Mouse (Mus musculus): ENCODE measurements at regions not wholly inside any gene's neighbourhood (a gene's known extent, or its start where the extent isn't known, plus 50 kb on each side); places are given as distances from the start of the nearest gene placed in this dataset.

- no peak for ATAC-seq (replicated peaks; ENCODE audit: low FRiP score)
- H3K27ac ChIP-seq (ENCODE audit: low read depth, low read length): no peak overlapping the region
These were observed 223.6 kb downstream of the Rnf144a start for GRCm38 (mm10) chr12:26191268-26191981.

GRCm38 (mm10) chr12:26188996-26189395, 226.1 kb downstream of the Rnf144a start:
- Histone ChIP-seq H3K9me3 (ENCODE audit: control insufficient read depth, low read length) (no peaks in the 10 kb centered on the region), H3K27me3 (ENCODE audit: control insufficient read depth, insufficient read depth, low read length) (no peaks in the 10 kb centered on the region), H3K36me3 (ENCODE audit: control insufficient read depth, insufficient read depth, low read length) (no peaks in the 10 kb centered on the region), H3K4me1 (replicated peaks; ENCODE audit: control insufficient read depth, insufficient read depth, low read length) (no peaks in the 10 kb centered on the region), H3K9ac (ENCODE audit: low read length) (no peak overlapping the region), H3K27ac (ENCODE audit: low read depth, low read length) (no peak overlapping the region), H3K4me3 (ENCODE audit: low read depth, low read length) (no peak overlapping the region), H3K4me2 (ENCODE audit: low read depth, low read length, severe bottlenecking) (no peak overlapping the region)
- DNase-seq (ENCODE audit: low spot score): no peak
- WGBS: 91% methylated on average over 2 of the region's 2 CpGs
- ATAC-seq (replicated peaks; ENCODE audit: low FRiP score): no peak

More at GRCm38 (mm10) chr12:26191268-26191981, 223.6 kb downstream of the Rnf144a start:
- DNase-seq (ENCODE audit: low spot score): no peak
- no peaks in the 10 kb centered on the region for H3K9me3 ChIP-seq (ENCODE audit: control insufficient read depth, low read length)
- no peaks in the 10 kb centered on the region for H3K4me1 ChIP-seq (replicated peaks; ENCODE audit: control insufficient read depth, insufficient read depth, low read length)
- H3K9ac ChIP-seq (ENCODE audit: low read length): no peak overlapping the region
- no peak overlapping the region for H3K4me2 ChIP-seq (ENCODE audit: low read depth, low read length, severe bottlenecking)
- no peaks in the 10 kb centered on the region for H3K27me3 ChIP-seq (ENCODE audit: control insufficient read depth, insufficient read depth, low read length)
- 61% methylated on average over 15 of the region's 15 CpGs for WGBS
- H3K4me3 ChIP-seq (ENCODE audit: low read depth, low read length): no peak overlapping the region
- no peaks in the 10 kb centered on the region for H3K36me3 ChIP-seq (ENCODE audit: control insufficient read depth, insufficient read depth, low read length)

- 85% methylated on average over 8 of the region's 8 CpGs for WGBS
- no peak for DNase-seq (ENCODE audit: low spot score)
- Histone ChIP-seq H3K4me1 (replicated peaks; ENCODE audit: control insufficient read depth, insufficient read depth, low read length) (no peaks in the 10 kb centered on the region), H3K4me2 (ENCODE audit: low read depth, low read length, severe bottlenecking) (no peak overlapping the region), H3K27me3 (ENCODE audit: control insufficient read depth, insufficient read depth, low read length) (no peaks in the 10 kb centered on the region), H3K9me3 (ENCODE audit: control insufficient read depth, low read length) (no peaks in the 10 kb centered on the region), H3K9ac (ENCODE audit: low read length) (no peak overlapping the region), H3K36me3 (ENCODE audit: control insufficient read depth, insufficient read depth, low read length) (no peaks in the 10 kb centered on the region), H3K27ac (ENCODE audit: low read depth, low read length) (no peak overlapping the region), H3K4me3 (ENCODE audit: low read depth, low read length) (no peak overlapping the region)
- no peak for ATAC-seq (replicated peaks; ENCODE audit: low FRiP score)
These were observed 227.8 kb downstream of the Rnf144a start for GRCm38 (mm10) chr12:26187091-26187862.

- no peak overlapping the region for H3K27ac ChIP-seq (ENCODE audit: low read depth, low read length)
- H3K4me2 ChIP-seq (ENCODE audit: low read depth, low read length, severe bottlenecking): no peak overlapping the region
- no peaks in the 10 kb centered on the region for H3K36me3 ChIP-seq (ENCODE audit: control insufficient read depth, insufficient read depth, low read length)
- no peak overlapping the region for H3K4me3 ChIP-seq (ENCODE audit: low read depth, low read length)
- H3K9ac ChIP-seq (ENCODE audit: low read length): no peak overlapping the region
- H3K9me3 ChIP-seq (ENCODE audit: control insufficient read depth, low read length): no peaks in the 10 kb centered on the region
- no peak for DNase-seq (ENCODE audit: low spot score)
- no peak for ATAC-seq (replicated peaks; ENCODE audit: low FRiP score)
- H3K27me3 ChIP-seq (ENCODE audit: control insufficient read depth, insufficient read depth, low read length): no peaks in the 10 kb centered on the region
- WGBS: 89% methylated on average over 5 of the region's 5 CpGs
- no peaks in the 10 kb centered on the region for H3K4me1 ChIP-seq (replicated peaks; ENCODE audit: control insufficient read depth, insufficient read depth, low read length)
These were observed 230.2 kb downstream of the Rnf144a start for GRCm38 (mm10) chr12:26184701-26185460.

GRCm38 (mm10) chr12:26183021-26183420, 232.0 kb downstream of the Rnf144a start:
- Histone ChIP-seq H3K27ac (ENCODE audit: low read depth, low read length) (no peak overlapping the region), H3K9me3 (ENCODE audit: control insufficient read depth, low read length) (no peaks in the 10 kb centered on the region), H3K4me2 (ENCODE audit: low read depth, low read length, severe bottlenecking) (no peak overlapping the region), H3K36me3 (ENCODE audit: control insufficient read depth, insufficient read depth, low read length) (no peaks in the 10 kb centered on the region), H3K27me3 (ENCODE audit: control insufficient read depth, insufficient read depth, low read length) (no peaks in the 10 kb centered on the region), H3K4me1 (replicated peaks; ENCODE audit: control insufficient read depth, insufficient read depth, low read length) (no peaks in the 10 kb centered on the region), H3K9ac (ENCODE audit: low read length) (no peak overlapping the region), H3K4me3 (ENCODE audit: low read depth, low read length) (no peak overlapping the region)
- WGBS: 94% methylated on average over 2 of the region's 2 CpGs
- DNase-seq (ENCODE audit: low spot score) (no peak), ATAC-seq (replicated peaks; ENCODE audit: low FRiP score) (no peak)

- H3K36me3 ChIP-seq (ENCODE audit: control insufficient read depth, insufficient read depth, low read length): no peaks in the 10 kb centered on the region
- no peak overlapping the region for H3K4me3 ChIP-seq (ENCODE audit: low read depth, low read length)
- H3K4me2 ChIP-seq (ENCODE audit: low read depth, low read length, severe bottlenecking): no peak overlapping the region
- no peak for DNase-seq (ENCODE audit: low spot score)
- H3K9me3 ChIP-seq (ENCODE audit: control insufficient read depth, low read length): no peaks in the 10 kb centered on the region
- H3K9ac ChIP-seq (ENCODE audit: low read length): no peak overlapping the region
- 78% methylated on average over 7 of the region's 7 CpGs for WGBS
- H3K27ac ChIP-seq (ENCODE audit: low read depth, low read length): no peak overlapping the region
- H3K27me3 ChIP-seq (ENCODE audit: control insufficient read depth, insufficient read depth, low read length): no peaks in the 10 kb centered on the region
- no peaks in the 10 kb centered on the region for H3K4me1 ChIP-seq (replicated peaks; ENCODE audit: control insufficient read depth, insufficient read depth, low read length)
- ATAC-seq (replicated peaks; ENCODE audit: low FRiP score): no peak
These were observed 234.2 kb downstream of the Rnf144a start for GRCm38 (mm10) chr12:26180846-26181245.

- Histone ChIP-seq H3K27me3 (ENCODE audit: control insufficient read depth, insufficient read depth, low read length) (no peaks in the 10 kb centered on the region), H3K27ac (ENCODE audit: low read depth, low read length) (no peak overlapping the region), H3K4me2 (ENCODE audit: low read depth, low read length, severe bottlenecking) (no peak overlapping the region), H3K4me3 (ENCODE audit: low read depth, low read length) (no peak overlapping the region), H3K4me1 (replicated peaks; ENCODE audit: control insufficient read depth, insufficient read depth, low read length) (no peaks in the 10 kb centered on the region), H3K36me3 (ENCODE audit: control insufficient read depth, insufficient read depth, low read length) (no peaks in the 10 kb centered on the region), H3K9ac (ENCODE audit: low read length) (no peak overlapping the region), H3K9me3 (ENCODE audit: control insufficient read depth, low read length) (no peaks in the 10 kb centered on the region)
- ATAC-seq (replicated peaks; ENCODE audit: low FRiP score): no peak
- 78% methylated on average over 10 of the region's 10 CpGs for WGBS
- no peak for DNase-seq (ENCODE audit: low spot score)
These were observed 238.8 kb downstream of the Rnf144a start for GRCm38 (mm10) chr12:26176231-26176662.

GRCm38 (mm10) chr12:26163416-26163815, 251.6 kb downstream of the Rnf144a start:
- Histone ChIP-seq H3K4me3 (ENCODE audit: low read depth, low read length) (no peak overlapping the region), H3K4me1 (replicated peaks; ENCODE audit: control insufficient read depth, insufficient read depth, low read length) (no peaks in the 10 kb centered on the region), H3K9me3 (ENCODE audit: control insufficient read depth, low read length) (no peaks in the 10 kb centered on the region), H3K36me3 (ENCODE audit: control insufficient read depth, insufficient read depth, low read length) (no peaks in the 10 kb centered on the region), H3K27ac (ENCODE audit: low read depth, low read length) (no peak overlapping the region), H3K4me2 (ENCODE audit: low read depth, low read length, severe bottlenecking) (no peak overlapping the region), H3K27me3 (ENCODE audit: control insufficient read depth, insufficient read depth, low read length) (no peaks in the 10 kb centered on the region), H3K9ac (ENCODE audit: low read length) (no peak overlapping the region)
- ATAC-seq (replicated peaks; ENCODE audit: low FRiP score): no peak
- no peak for DNase-seq (ENCODE audit: low spot score)
- 88% methylated on average over 3 of the region's 3 CpGs for WGBS
